In genomic region chr8:54043468-54043867, GRCm38 (mm10) we compare ENCODE assay signal across 24 mouse cellular contexts. TPM values are rescaled to one million over a fixed set of nuclear protein-coding genes. Genes with fewer than 3 reads are reported as not detected.
DNase-seq lines count a peak whose midpoint lies in the region; ATAC-seq and TF ChIP-seq lines count a peak whose summit lies in the region.
"Had no signal": no experiment of that assay in that cellular context is flagged by ENCODE, and none has a peak within 500 bp of the region (broad histone marks: within the 10 kb centered on the region; RNA-seq: fewer than 3 reads in every experiment).

No protein-coding gene starts in this region.

- H3K4me1 ChIP-seq in hindbrain, postnatal 0 days (ENCODE audit: insufficient read depth, low read length): no peaks in the 10 kb centered on the region
- no peaks in the 10 kb centered on the region for H3K4me1 ChIP-seq in hindbrain, embryonic 10.5 days (replicated peaks)
- H3K4me1 ChIP-seq in liver, postnatal 0 days (ENCODE audit: insufficient read depth): no peaks in the 10 kb centered on the region
- no peaks in the 10 kb centered on the region for H3K4me1 ChIP-seq in liver, embryonic 12.5 days
- no peaks in the 10 kb centered on the region for H3K4me1 ChIP-seq in cortical plate, adult 2 months (ENCODE audit: control insufficient read depth, insufficient read depth, low read length)
- peaks cover 17% of the 10 kb centered on the region for H3K4me1 ChIP-seq in embryonic facial prominence, embryonic 10.5 days
- H3K4me1 ChIP-seq: heart, embryonic 12.5 days; liver, embryonic 15.5 days; midbrain, embryonic 12.5 days had no signal

- TF ChIP-seq CTCF in hindbrain, postnatal 0 days (IDR thresholded peaks at IDR 0.05; ENCODE audit: low read depth): peak; percentile 36; the same call in 1 of the 2 replicates
- TF ChIP-seq CTCF in liver, postnatal 0 days (IDR thresholded peaks at IDR 0.05; ENCODE audit: low read depth): peak; percentile 61
- peak; percentile 36; the same call in 1 of the 2 replicates for TF ChIP-seq CTCF in cortical plate, adult 2 months (IDR thresholded peaks at IDR 0.05; ENCODE audit: extremely low read depth, insufficient read depth, low read length)

- no peak for ATAC-seq in hindbrain, postnatal 0 days
- ATAC-seq in liver, postnatal 0 days: no peak
- ATAC-seq in liver, embryonic 12.5 days: no peak
- ATAC-seq: CD4-positive, CD25-positive, alpha-beta regulatory T cell, adult 4 months; hindbrain, embryonic 16.5 days had no signal

- no peak overlapping the region for H3K9ac ChIP-seq in hindbrain, postnatal 0 days (replicated peaks; ENCODE audit: low read length)
- no peak overlapping the region for H3K9ac ChIP-seq in liver, postnatal 0 days (replicated peaks)
- no peak overlapping the region for H3K9ac ChIP-seq in liver, embryonic 12.5 days
- H3K9ac ChIP-seq: heart, embryonic 12.5 days; liver, embryonic 15.5 days; midbrain, embryonic 12.5 days had no signal

- no peaks in the 10 kb centered on the region for H3K9me3 ChIP-seq in hindbrain, postnatal 0 days (ENCODE audit: low read length)
- no peaks in the 10 kb centered on the region for H3K9me3 ChIP-seq in hindbrain, embryonic 10.5 days
- H3K9me3 ChIP-seq in liver, postnatal 0 days (ENCODE audit: low read length): no peaks in the 10 kb centered on the region
- H3K9me3 ChIP-seq in liver, embryonic 12.5 days (replicated peaks): no peaks in the 10 kb centered on the region
- H3K9me3 ChIP-seq in embryonic facial prominence, embryonic 10.5 days: no peaks in the 10 kb centered on the region
- H3K9me3 ChIP-seq: heart, embryonic 12.5 days; liver, embryonic 15.5 days; midbrain, embryonic 12.5 days had no signal

- H3K27me3 ChIP-seq in hindbrain, postnatal 0 days (ENCODE audit: insufficient read depth, low read length): no peaks in the 10 kb centered on the region
- H3K27me3 ChIP-seq in hindbrain, embryonic 10.5 days (ENCODE audit: insufficient read depth, poor library complexity, severe bottlenecking): no peaks in the 10 kb centered on the region
- H3K27me3 ChIP-seq in liver, postnatal 0 days (ENCODE audit: insufficient read depth, low read length): no peaks in the 10 kb centered on the region
- H3K27me3 ChIP-seq in liver, embryonic 12.5 days (replicated peaks): no peaks in the 10 kb centered on the region
- no peaks in the 10 kb centered on the region for H3K27me3 ChIP-seq in embryonic facial prominence, embryonic 10.5 days (replicated peaks; ENCODE audit: low read depth, poor library complexity, severe bottlenecking)
- H3K27me3 ChIP-seq: heart, embryonic 12.5 days; liver, embryonic 15.5 days; midbrain, embryonic 12.5 days had no signal

- WGBS in hindbrain, postnatal 0 days: 87% methylated on average over 1 of the region's 1 CpGs
- WGBS in hindbrain, embryonic 10.5 days: 85% methylated on average over 1 of the region's 1 CpGs
- 85% methylated on average over 1 of the region's 1 CpGs for WGBS in liver, postnatal 0 days (ENCODE audit: insufficient replicate concordance)
- 76% methylated on average over 1 of the region's 1 CpGs for WGBS in liver, embryonic 12.5 days (ENCODE audit: insufficient replicate concordance)
- 87% methylated on average over 1 of the region's 1 CpGs for WGBS in embryonic facial prominence, embryonic 10.5 days

- no peak for DNase-seq in hindbrain, postnatal 0 days (ENCODE audit: low spot score)
- no peak for DNase-seq in hindbrain, embryonic 10.5 days (ENCODE audit: low spot score)
- DNase-seq in liver, postnatal 0 days: no peak
- peak; percentile 2 for DNase-seq in NIH3T3 (ENCODE audit: low read depth)
- no peak for DNase-seq in embryonic facial prominence, embryonic 10.5 days (ENCODE audit: low spot score)
- DNase-seq: adrenal gland, postnatal 14 days; cerebellum, adult 18-20 months; gastrocnemius, postnatal 25 days; heart, postnatal 36 days; kidney, adult 2 months; layer of hippocampus, postnatal 36 days; left cerebral cortex, postnatal 4 days; lung, postnatal 4 days; right cerebral cortex, postnatal 4 days; thymus, adult 2 months had no signal

- H3K36me3 ChIP-seq in hindbrain, postnatal 0 days (ENCODE audit: insufficient read depth, low read length): no peaks in the 10 kb centered on the region
- no peaks in the 10 kb centered on the region for H3K36me3 ChIP-seq in hindbrain, embryonic 10.5 days
- no peaks in the 10 kb centered on the region for H3K36me3 ChIP-seq in liver, postnatal 0 days (replicated peaks; ENCODE audit: insufficient read depth, low read length)
- H3K36me3 ChIP-seq in liver, embryonic 12.5 days: no peaks in the 10 kb centered on the region
- no peaks in the 10 kb centered on the region for H3K36me3 ChIP-seq in embryonic facial prominence, embryonic 10.5 days (replicated peaks)
- H3K36me3 ChIP-seq: heart, embryonic 12.5 days; liver, embryonic 15.5 days; midbrain, embryonic 12.5 days had no signal

- H3K4me3 ChIP-seq in hindbrain, postnatal 0 days (ENCODE audit: low read length): no peak overlapping the region
- no peak overlapping the region for H3K4me3 ChIP-seq in hindbrain, embryonic 10.5 days
- H3K4me3 ChIP-seq in liver, postnatal 0 days (ENCODE audit: low read depth, low read length): no peak overlapping the region
- H3K4me3 ChIP-seq in liver, embryonic 12.5 days: no peak overlapping the region
- H3K4me3 ChIP-seq in cortical plate, adult 2 months (ENCODE audit: insufficient read depth, low read length): no peak overlapping the region
- no peak overlapping the region for H3K4me3 ChIP-seq in embryonic facial prominence, embryonic 10.5 days
- H3K4me3 ChIP-seq: heart, embryonic 12.5 days; liver, embryonic 15.5 days; midbrain, embryonic 12.5 days; myocyte had no signal

- TF ChIP-seq POLR2A in cortical plate, adult 2 months (IDR thresholded peaks at IDR 0.05; ENCODE audit: extremely low read depth, insufficient read depth, low read length): no peak

- no peak overlapping the region for H3K4me2 ChIP-seq in hindbrain, postnatal 0 days (ENCODE audit: low read depth, low read length)
- no peak overlapping the region for H3K4me2 ChIP-seq in liver, postnatal 0 days (ENCODE audit: low read depth, low read length)
- no peak overlapping the region for H3K4me2 ChIP-seq in liver, embryonic 12.5 days
- H3K4me2 ChIP-seq: heart, embryonic 12.5 days; liver, embryonic 15.5 days; midbrain, embryonic 12.5 days had no signal

- no peak for TF ChIP-seq EP300 in liver, postnatal 0 days (IDR thresholded peaks at IDR 0.05; ENCODE audit: low read depth)

- H3K27ac ChIP-seq in hindbrain, postnatal 0 days: no peak overlapping the region
- H3K27ac ChIP-seq in hindbrain, embryonic 10.5 days: no peak overlapping the region
- no peak overlapping the region for H3K27ac ChIP-seq in liver, postnatal 0 days (ENCODE audit: low read depth)
- H3K27ac ChIP-seq in liver, embryonic 12.5 days: no peak overlapping the region
- no peak overlapping the region for H3K27ac ChIP-seq in cortical plate, adult 2 months (ENCODE audit: insufficient read depth, low read length)
- H3K27ac ChIP-seq in embryonic facial prominence, embryonic 10.5 days (replicated peaks): no peak overlapping the region
- H3K27ac ChIP-seq: liver, embryonic 15.5 days; midbrain, embryonic 12.5 days had no signal

RNA-seq across cellular contexts. Expression of gene Vegfc, which starts 33.9 kb away (rescaled TPM):
- 4.2 and 6.9 TPM in 2 replicates for total RNA-seq in hindbrain, postnatal 0 days (2014; rRNA removed)
- polyA plus RNA-seq in hindbrain, postnatal 0 days (2015; fragmentation: Nextera tagmentation; extraction: Ambion mirVana): 4.3 and 5.0 TPM in 2 replicates
- polyA plus RNA-seq in hindbrain, embryonic 10.5 days (2016; fragmentation: Nextera tagmentation; extraction: Ambion mirVana): 6.3 and 6.8 TPM in 2 replicates
- polyA plus RNA-seq in liver, postnatal 0 days (2015; fragmentation: Nextera tagmentation; extraction: Ambion mirVana): 2.5 and 3.1 TPM in 2 replicates
- polyA plus RNA-seq in liver, embryonic 12.5 days (2016; fragmentation: Nextera tagmentation; extraction: Ambion mirVana): 5.3 and 5.4 TPM in 2 replicates
- 3.4 and 3.6 TPM in 2 replicates for polyA plus RNA-seq in cortical plate, adult 2 months (2012; rRNA removed)
- polyA plus RNA-seq in embryonic facial prominence, embryonic 10.5 days (2016; fragmentation: Nextera tagmentation; extraction: Ambion mirVana): 8.1 and 10.7 TPM in 2 replicates
- total RNA-seq: MEL had no signal
